Mouse (Mus musculus) lung, embryonic 16.5 days (tissue): Measurements from ENCODE around the gene Urad. TPM values are rescaled to one million over a fixed set of nuclear protein-coding genes. Genes with fewer than 3 reads are reported as not detected.

Experiments used
- ATAC-seq: fragments of 200-750 bp; cut with Nextera tagmentation; 2 replicates; pipeline ENCODE4 v1.8.0; 2017; ENCODE audit warnings: low read depth, mild to moderate bottlenecking, moderate library complexity
- H3K27ac ChIP-seq: fragments of 300-500 bp; sonication (generic); 2 replicates; pipeline ENCODE4 v1.5.1; 2014; ENCODE audit warnings: mild to moderate bottlenecking, control low read depth, low read length
- H3K27me3 ChIP-seq: fragments of 300-500 bp; sonication (generic); 2 replicates; pipeline ENCODE4 v1.6.1; 2014; ENCODE audit warnings: low read depth, low read length, mixed read lengths; ENCODE audit not compliant: control insufficient read depth, insufficient read depth
- H3K36me3 ChIP-seq: fragments of 300-500 bp; sonication (generic); 2 replicates; pipeline ENCODE4 v1.6.1; 2014; ENCODE audit warnings: low read length; ENCODE audit not compliant: control insufficient read depth, insufficient read depth
- H3K4me1 ChIP-seq: fragments of 300-500 bp; sonication (generic); replicated peaks from 2 replicates; pipeline ENCODE4 v1.6.1; 2014; ENCODE audit warnings: low read length, mixed read lengths; ENCODE audit not compliant: control insufficient read depth, insufficient read depth
- H3K4me2 ChIP-seq: fragments of 300-500 bp; sonication (generic); 2 replicates; pipeline ENCODE4 v1.6.1; 2014; ENCODE audit warnings: low read depth, low read length, control low read depth
- H3K4me3 ChIP-seq: fragments of 300-500 bp; sonication (generic); 2 replicates; pipeline ENCODE4 v1.5.1; 2014; ENCODE audit warnings: mild to moderate bottlenecking, low read length, control low read depth
- H3K9ac ChIP-seq: fragments of 300-500 bp; sonication (generic); 2 replicates; pipeline ENCODE4 v1.6.1; 2014; ENCODE audit warnings: low read length, control low read depth
- H3K9me3 ChIP-seq: fragments of 300-500 bp; sonication (generic); 2 replicates; pipeline ENCODE4 v1.6.1; 2016; ENCODE audit warnings: low read length; ENCODE audit not compliant: control insufficient read depth
- WGBS: fragments of 180-500 bp; shearing (Covaris S2); extraction: QIAGEN DNeasy Blood & Tissue Kit; methylation state at CpG from one replicate; pipeline ENCODE4 v1.1.7; 2014; 5-methylcytosine and 5-hydroxymethylcytosine counted together
- polyA plus RNA-seq: library from polyadenylated mRNA; unstranded; fragments of >200 nt; fragmentation: Nextera tagmentation; extraction: Ambion mirVana; gene quantifications from 2 replicates; pipeline ENCODE4 v1.2.1, GENCODE M21; 2015

Urad gene
- polyA plus RNA-seq, 1 experiment from 2014 or later: not detected

DNA sequence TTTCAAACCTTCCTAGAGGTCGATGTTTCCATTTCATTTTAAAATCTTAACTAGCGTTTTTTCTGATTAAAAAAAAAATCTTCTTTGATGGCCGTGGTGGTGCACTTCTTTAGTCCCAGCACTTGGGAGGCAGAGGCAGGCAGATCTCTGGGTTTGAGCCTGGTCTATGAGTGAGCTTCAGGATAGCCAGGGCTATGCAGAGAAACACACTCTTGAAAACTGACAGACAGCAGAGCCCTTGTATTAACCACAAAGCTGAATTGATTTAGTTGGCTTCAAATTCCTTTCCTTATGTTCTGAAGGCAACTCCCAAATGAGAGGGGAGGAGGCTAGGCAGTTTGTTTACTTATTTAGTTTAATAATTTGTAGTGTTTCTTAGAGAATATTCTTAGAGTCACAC lies 46.5 kb downstream of the Urad start:
- no peak for ATAC-seq
- no peaks in the 10 kb centered on the region for H3K36me3 ChIP-seq
- no peaks in the 10 kb centered on the region for H3K4me1 ChIP-seq
- no peak overlapping the region for H3K4me3 ChIP-seq
- no peaks in the 10 kb centered on the region; the same call in 1 of the 2 replicates for H3K9me3 ChIP-seq
- H3K27ac ChIP-seq: no peak overlapping the region
- WGBS: 10% methylated on average over 3 of the region's 3 CpGs
- H3K4me2 ChIP-seq: no peak overlapping the region
- no peak overlapping the region for H3K9ac ChIP-seq
- H3K27me3 ChIP-seq: peaks cover 90% of the 10 kb centered on the region

DNA sequence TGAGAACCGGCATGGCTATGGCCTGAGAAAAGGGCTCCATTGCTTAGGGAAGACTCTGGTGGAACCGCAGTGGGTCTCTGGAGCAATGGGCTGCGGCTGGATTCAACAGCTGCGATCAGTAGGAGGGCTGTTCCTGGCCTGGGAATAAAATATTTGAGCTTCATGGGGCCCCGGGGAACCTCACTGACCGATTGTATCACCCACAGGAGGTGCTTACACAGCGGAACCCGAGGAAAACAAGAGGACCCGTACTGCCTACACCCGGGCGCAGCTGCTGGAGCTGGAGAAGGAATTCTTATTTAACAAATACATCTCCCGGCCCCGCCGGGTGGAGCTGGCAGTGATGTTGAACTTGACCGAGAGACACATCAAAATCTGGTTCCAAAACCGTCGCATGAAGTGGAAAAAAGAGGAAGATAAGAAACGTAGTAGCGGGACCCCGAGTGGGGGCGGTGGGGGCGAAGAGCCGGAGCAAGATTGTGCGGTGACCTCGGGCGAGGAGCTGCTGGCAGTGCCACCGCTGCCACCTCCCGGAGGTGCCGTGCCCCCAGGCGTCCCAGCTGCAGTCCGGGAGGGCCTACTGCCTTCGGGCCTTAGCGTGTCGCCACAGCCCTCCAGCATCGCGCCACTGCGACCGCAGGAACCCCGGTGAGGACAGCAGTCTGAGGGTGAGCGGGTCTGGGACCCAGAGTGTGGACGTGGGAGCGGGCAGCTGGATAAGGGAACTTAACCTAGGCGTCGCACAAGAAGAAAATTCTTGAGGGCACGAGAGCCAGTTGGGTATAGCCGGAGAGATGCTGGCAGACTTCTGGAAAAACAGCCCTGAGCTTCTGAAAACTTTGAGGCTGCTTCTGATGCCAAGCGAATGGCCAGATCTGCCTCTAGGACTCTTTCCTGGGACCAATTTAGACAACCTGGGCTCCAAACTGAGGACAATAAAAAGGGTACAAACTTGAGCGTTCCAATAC lies 47.8 kb downstream of the Urad start:
- Histone ChIP-seq H3K9me3 (no peaks in the 10 kb centered on the region; the same call in 1 of the 2 replicates), H3K4me3 (no peak overlapping the region), H3K27me3 (peaks cover 91% of the 10 kb centered on the region), H3K4me1 (no peaks in the 10 kb centered on the region), H3K4me2 (no peak overlapping the region), H3K36me3 (no peaks in the 10 kb centered on the region), H3K27ac (no peak overlapping the region), H3K9ac (no peak overlapping the region)
- ATAC-seq: no peak
- 1% methylated on average over 48 of the region's 48 CpGs for WGBS

DNA sequence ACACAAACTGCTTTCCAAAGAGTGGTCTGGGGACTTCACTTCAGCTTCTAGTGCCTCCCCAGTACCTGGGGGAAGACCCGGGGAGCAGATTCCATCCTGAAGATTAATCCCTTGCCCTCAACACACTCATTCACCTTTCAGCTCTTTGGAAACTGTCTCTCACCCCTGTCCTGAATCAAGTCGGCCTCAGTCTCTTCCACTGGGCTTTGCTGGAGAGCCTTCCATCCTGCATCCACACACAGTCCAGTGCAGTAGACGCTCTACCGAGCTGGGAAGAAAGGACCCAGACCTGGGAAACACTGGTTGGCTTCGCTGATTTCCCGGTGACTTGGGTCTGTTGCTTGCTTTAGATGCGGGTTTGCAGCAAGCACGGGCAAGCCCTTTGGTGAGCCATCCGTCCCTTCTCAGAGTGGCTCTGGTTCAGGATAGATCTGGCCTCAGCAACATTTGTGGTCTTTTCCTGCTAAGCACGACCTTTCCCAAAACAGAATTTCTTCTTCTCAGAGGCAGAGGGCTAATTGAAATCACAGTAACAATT lies 49.4 kb downstream of the Urad start:
- WGBS: 3% methylated on average over 10 of the region's 10 CpGs
- H3K9me3 ChIP-seq: no peaks in the 10 kb centered on the region; the same call in 1 of the 2 replicates

DNA sequence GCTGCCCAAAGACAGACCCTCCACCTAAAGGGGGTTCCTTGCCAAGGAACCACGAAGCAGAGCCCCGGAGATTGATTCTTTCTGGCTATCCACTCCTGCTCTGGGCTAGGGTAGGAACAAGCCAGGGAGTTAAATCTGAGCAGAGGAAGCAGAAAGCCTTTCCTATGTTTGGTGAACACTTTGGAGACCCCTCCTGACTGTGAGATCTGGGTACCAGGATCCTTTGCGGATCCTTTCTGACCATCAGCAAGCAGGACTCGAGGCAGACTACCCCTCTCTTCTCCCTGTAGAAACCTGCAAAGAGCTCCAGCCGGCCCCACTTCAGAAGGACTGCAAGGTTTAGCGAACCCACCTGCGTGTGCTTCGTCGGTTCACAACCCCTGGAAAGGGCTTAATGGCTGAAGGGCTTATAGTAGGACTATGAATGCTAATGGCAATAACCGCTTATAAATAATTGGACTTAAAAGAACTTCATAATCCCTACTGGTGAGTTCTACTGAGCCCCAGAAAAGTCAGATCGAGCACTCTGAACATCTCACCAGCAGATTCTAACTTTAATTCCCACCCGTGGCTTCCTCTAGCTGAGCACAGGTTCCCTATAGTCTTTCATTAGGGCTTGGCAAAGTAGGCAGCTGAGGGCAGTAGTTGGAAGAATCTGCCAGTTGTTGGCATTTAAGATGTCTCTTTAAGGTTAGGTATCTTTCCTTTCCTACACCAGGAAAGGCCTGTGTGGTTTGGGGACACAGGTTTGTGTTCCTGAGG lies 50.0 kb downstream of the Urad start:
- no peak for ATAC-seq
- no peaks in the 10 kb centered on the region for H3K4me1 ChIP-seq
- peaks cover 92% of the 10 kb centered on the region for H3K27me3 ChIP-seq
- H3K9ac ChIP-seq: no peak overlapping the region
- no peaks in the 10 kb centered on the region; the same call in 1 of the 2 replicates for H3K9me3 ChIP-seq
- no peak overlapping the region for H3K27ac ChIP-seq
- 7% methylated on average over 12 of the region's 12 CpGs for WGBS
- no peaks in the 10 kb centered on the region for H3K36me3 ChIP-seq
- H3K4me3 ChIP-seq: no peak overlapping the region
- no peak overlapping the region for H3K4me2 ChIP-seq

More for the DNA sequence above, 49.4 kb downstream of the Urad start:
- Histone ChIP-seq H3K27ac (no peak overlapping the region), H3K27me3 (peaks cover 92% of the 10 kb centered on the region), H3K9ac (no peak overlapping the region), H3K4me2 (no peak overlapping the region), H3K4me1 (no peaks in the 10 kb centered on the region), H3K4me3 (no peak overlapping the region), H3K36me3 (no peaks in the 10 kb centered on the region)
- ATAC-seq: no peak

DNA sequence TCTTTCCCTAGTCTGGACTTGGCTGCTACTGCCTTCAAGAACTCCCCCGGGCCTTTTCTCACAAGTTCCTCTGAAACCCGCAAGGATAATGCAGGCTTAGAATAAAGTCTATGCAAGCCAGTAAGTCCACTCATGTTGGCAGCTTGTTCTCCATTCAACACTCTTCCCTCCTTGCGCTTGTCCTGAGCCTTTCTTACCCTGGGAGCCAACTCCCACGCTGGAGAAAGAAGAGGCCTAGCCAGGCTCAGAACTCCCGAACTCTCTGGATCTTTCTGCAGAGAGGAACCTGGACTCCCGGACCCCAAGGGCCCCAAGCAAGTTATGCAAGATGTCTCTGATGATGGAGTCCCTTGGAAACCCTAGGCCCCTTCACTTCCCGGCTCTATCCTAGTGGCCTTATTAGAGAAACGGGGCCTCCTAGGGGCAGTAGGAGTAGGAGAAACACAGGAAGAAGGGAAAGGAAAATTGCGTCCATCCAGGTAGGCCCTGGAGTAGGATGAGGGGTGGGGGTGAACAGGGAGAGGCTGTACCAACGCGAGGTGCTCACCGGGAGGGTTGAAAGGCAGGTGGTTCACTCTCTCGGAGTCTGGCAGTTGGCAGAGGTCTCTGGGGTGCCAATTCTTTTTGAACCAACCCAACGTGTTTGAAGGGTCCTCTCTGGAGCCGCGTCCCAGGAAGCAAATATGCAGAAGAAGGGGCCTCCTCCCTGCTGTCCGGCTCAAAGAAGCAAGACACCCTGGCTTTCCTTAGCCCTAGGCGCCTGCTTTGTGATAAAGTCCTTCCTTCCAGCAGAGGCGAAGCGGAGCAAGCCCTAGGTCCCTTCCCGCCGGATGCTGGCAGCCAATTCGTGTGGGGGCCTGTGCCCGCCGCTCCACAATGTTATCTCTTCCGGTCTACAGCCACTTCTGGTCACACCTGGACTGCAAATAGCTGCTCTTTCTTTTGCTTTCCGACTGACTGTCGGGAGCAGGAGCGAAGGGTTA lies 51.3 kb downstream of the Urad start:
- Histone ChIP-seq H3K9ac (no peak overlapping the region), H3K4me2 (no peak overlapping the region), H3K4me1 (no peaks in the 10 kb centered on the region), H3K27me3 (peaks cover 92% of the 10 kb centered on the region), H3K27ac (no peak overlapping the region), H3K36me3 (no peaks in the 10 kb centered on the region), H3K4me3 (no peak overlapping the region), H3K9me3 (no peaks in the 10 kb centered on the region; the same call in 1 of the 2 replicates)
- WGBS: 2% methylated on average over 29 of the region's 29 CpGs
- ATAC-seq: no peak

DNA sequence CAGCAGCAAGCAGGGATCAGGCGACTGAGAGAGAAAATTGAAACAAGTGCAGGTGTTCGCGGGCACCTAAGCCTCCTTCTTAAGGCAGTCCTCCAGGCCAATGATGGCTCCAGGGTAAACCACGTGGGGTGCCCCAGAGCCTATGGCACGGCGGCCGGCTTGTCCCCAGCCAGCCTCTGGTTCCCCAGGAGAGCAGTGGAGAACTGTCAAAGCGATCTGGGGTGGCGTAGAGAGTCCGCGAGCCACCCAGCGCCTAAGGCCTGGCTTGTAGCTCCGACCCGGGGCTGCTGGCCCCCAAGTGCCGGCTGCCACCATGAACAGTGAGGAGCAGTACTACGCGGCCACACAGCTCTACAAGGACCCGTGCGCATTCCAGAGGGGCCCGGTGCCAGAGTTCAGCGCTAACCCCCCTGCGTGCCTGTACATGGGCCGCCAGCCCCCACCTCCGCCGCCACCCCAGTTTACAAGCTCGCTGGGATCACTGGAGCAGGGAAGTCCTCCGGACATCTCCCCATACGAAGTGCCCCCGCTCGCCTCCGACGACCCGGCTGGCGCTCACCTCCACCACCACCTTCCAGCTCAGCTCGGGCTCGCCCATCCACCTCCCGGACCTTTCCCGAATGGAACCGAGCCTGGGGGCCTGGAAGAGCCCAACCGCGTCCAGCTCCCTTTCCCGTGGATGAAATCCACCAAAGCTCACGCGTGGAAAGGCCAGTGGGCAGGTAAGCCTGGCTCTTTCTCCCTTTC lies 52.1 kb downstream of the Urad start, which contains the start of gene Pdx1:
Gene Pdx1, plus strand, starts transcription at position 34 of the 747 bp plus-strand sequence.
- Histone ChIP-seq H3K4me3 (peak within 1 kb of the TSS; percentile 3; the same call in 1 of the 2 replicates), H3K27ac (no peak within 1 kb of the TSS)
- peak; percentile 43; the same call in 1 of the 2 replicates for ATAC-seq

DNA sequence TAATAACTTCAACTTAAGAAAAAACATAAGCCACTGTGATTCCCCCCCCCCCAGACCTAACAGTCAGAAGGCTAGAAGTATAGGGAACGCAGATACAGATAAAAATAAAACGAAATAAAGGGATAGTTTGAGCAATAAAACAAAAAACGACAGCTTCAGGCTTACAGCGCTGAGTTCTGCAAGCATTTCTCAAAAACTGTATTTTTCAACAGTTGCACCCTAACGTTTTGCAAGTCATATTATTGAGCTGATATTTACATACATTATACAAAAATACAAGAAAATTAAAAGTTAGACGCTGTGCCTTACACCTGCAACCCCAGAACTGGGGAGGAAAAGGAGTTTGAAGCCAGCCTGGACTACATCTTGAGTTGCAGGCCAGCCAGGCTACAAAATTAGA lies 52.9 kb downstream of the Urad start:
- Histone ChIP-seq H3K9ac (no peak overlapping the region), H3K36me3 (no peaks in the 10 kb centered on the region), H3K4me2 (no peak overlapping the region), H3K4me3 (no peak overlapping the region), H3K27ac (no peak overlapping the region), H3K27me3 (peaks cover 86% of the 10 kb centered on the region), H3K4me1 (no peaks in the 10 kb centered on the region), H3K9me3 (no peaks in the 10 kb centered on the region)
- no peak for ATAC-seq
- 7% methylated on average over 6 of the region's 6 CpGs for whole genome bisulfite sequencing

More for the DNA sequence above, 52.1 kb downstream of the Urad start, which contains the start of gene Pdx1:
- Histone ChIP-seq H3K36me3 (no peaks in the 10 kb centered on the region), H3K4me2 (no peak within 1 kb of the TSS), H3K4me1 (no peaks in the 10 kb centered on the region), H3K9me3 (no peaks in the 10 kb centered on the region), H3K27me3 (peaks cover 90% of the 10 kb centered on the region), H3K9ac (no peak within 1 kb of the TSS)
- under 1% methylated on average over 44 of the region's 44 CpGs for WGBS

DNA sequence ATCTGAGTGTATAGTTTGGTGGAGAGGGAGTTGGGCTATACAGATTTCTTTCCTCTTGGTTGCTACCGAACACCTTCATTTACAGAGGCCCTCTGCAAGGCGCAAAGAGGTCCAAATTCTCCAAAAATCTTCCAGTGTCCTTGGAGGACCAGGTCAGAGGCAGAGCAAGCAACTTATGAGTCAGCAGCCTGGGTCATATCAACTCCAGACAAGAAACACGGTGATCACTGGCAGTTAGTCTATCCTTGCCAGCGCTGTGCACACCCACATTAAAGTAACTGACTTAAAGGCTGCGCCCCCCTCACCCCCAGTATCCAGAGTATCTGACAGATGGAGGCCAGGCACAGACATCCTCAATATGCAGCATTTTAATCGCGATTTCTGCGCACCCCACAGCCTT lies 53.5 kb downstream of the Urad start:
- H3K4me3 ChIP-seq: no peak overlapping the region
- ATAC-seq: no peak
- WGBS: 3% methylated on average over 8 of the region's 8 CpGs
- peaks cover 83% of the 10 kb centered on the region for H3K27me3 ChIP-seq
- no peaks in the 10 kb centered on the region for H3K4me1 ChIP-seq
- H3K4me2 ChIP-seq: no peak overlapping the region
- H3K9me3 ChIP-seq: no peaks in the 10 kb centered on the region
- no peak overlapping the region for H3K27ac ChIP-seq
- no peak overlapping the region for H3K9ac ChIP-seq
- no peaks in the 10 kb centered on the region for H3K36me3 ChIP-seq
